Mouse (Mus musculus) embryonic facial prominence, embryonic 11.5 days (tissue): ENCODE measurements around the gene Cd200r1. TPM values are rescaled to one million over a fixed set of nuclear protein-coding genes. Genes with fewer than 3 reads are reported as not detected.

Experiments used
- ATAC-seq: fragments of 200-750 bp; cut with Nextera tagmentation; replicated peaks from 2 replicates; pipeline ENCODE4 v1.8.0; 2017; ENCODE audit warnings: low read depth; ENCODE audit not compliant: insufficient number of reproducible peaks, low FRiP score, low TSS enrichment
- DNase-seq: peaks from one replicate; pipeline ENCODE4 v3.0.0-alpha.2; 2015; ENCODE audit warnings: low spot score
- H3K27ac ChIP-seq: fragments of 300-500 bp; sonication (generic); replicated peaks from 2 replicates; pipeline ENCODE4 v1.5.1; 2014; ENCODE audit warnings: mild to moderate bottlenecking, low read depth, low read length, control low read depth
- H3K27me3 ChIP-seq: fragments of 300-500 bp; sonication (generic); 2 replicates; pipeline ENCODE4 v1.6.1; 2014; ENCODE audit warnings: mild to moderate bottlenecking, low read length, moderate library complexity, mixed read lengths; ENCODE audit not compliant: control insufficient read depth, insufficient read depth
- H3K36me3 ChIP-seq: fragments of 300-500 bp; sonication (generic); replicated peaks from 2 replicates; pipeline ENCODE4 v1.6.1; 2014; ENCODE audit warnings: low read depth, mild to moderate bottlenecking, low read length, moderate library complexity, mixed read lengths; ENCODE audit not compliant: control insufficient read depth, insufficient read depth
- H3K4me1 ChIP-seq: fragments of 300-500 bp; sonication (generic); 2 replicates; pipeline ENCODE4 v1.6.1; 2014; ENCODE audit warnings: low read length, mixed read lengths; ENCODE audit not compliant: control insufficient read depth, insufficient read depth
- H3K4me2 ChIP-seq: fragments of 300-500 bp; sonication (generic); 2 replicates; pipeline ENCODE4 v1.6.1; 2014; ENCODE audit warnings: low read depth, mild to moderate bottlenecking, control low read depth, low read length, moderate library complexity
- H3K4me3 ChIP-seq: fragments of 300-500 bp; sonication (generic); 2 replicates; pipeline ENCODE4 v1.5.1; 2014; ENCODE audit warnings: low read depth, low read length, control low read depth
- H3K9ac ChIP-seq: fragments of 300-500 bp; sonication (generic); replicated peaks from 2 replicates; pipeline ENCODE4 v1.6.1; 2014; ENCODE audit warnings: mild to moderate bottlenecking, control low read depth, low read length
- H3K9me3 ChIP-seq: fragments of 300-500 bp; sonication (generic); replicated peaks from 2 replicates; pipeline ENCODE4 v1.6.1; 2016; ENCODE audit warnings: mild to moderate bottlenecking, low read length, inconsistent platforms, mixed read lengths; ENCODE audit not compliant: control insufficient read depth
- WGBS: fragments of 180-500 bp; shearing (Covaris S2); extraction: QIAGEN DNeasy Blood & Tissue Kit; methylation state at CpG from one replicate; pipeline ENCODE4 v1.1.7; 2014; 5-methylcytosine and 5-hydroxymethylcytosine counted together
- polyA plus RNA-seq: library from polyadenylated mRNA; unstranded; fragments of >200 nt; fragmentation: Nextera tagmentation; extraction: Ambion mirVana; gene quantifications from 2 replicates; pipeline ENCODE4 v1.2.1, GENCODE M21; 2014

The Cd200r1 gene
- 0.63 and 0.95 TPM in 2 replicates for polyA plus RNA-seq

GRCm38 (mm10) chr16:44765555-44766319 lies at the start of gene Cd200r1:
TSS of gene Cd200r1 (plus strand) at chr16:44765736.
- WGBS = 79% methylated on average over 22 of the region's 22 CpGs
- Histone ChIP-seq H3K4me1 (no peaks in the 10 kb centered on the region), H3K27ac (no peak within 1 kb of the TSS), H3K4me3 (no peak within 1 kb of the TSS), H3K4me2 (no peak within 1 kb of the TSS), H3K9me3 (no peaks in the 10 kb centered on the region), H3K9ac (no peak within 1 kb of the TSS), H3K36me3 (no peaks in the 10 kb centered on the region), H3K27me3 (no peaks in the 10 kb centered on the region)
- ATAC-seq = no peak
- DNase-seq = no peak

- H3K9ac ChIP-seq = no peak overlapping the region
These were observed 49.0 kb upstream of the Cd200r1 start for GRCm38 (mm10) chr16:44716305-44717140.

GRCm38 (mm10) chr16:44717141-44717634 lies 48.3 kb upstream of the Cd200r1 start:
- no peaks in the 10 kb centered on the region for H3K27me3 ChIP-seq
- H3K4me3 ChIP-seq = no peak overlapping the region
- H3K27ac ChIP-seq = no peak overlapping the region
- no peaks in the 10 kb centered on the region for H3K9me3 ChIP-seq
- DNase-seq (no peak), ATAC-seq (peak; percentile 70; the same call in 1 of the 2 replicates)
- H3K4me2 ChIP-seq = no peak overlapping the region
- 67% methylated on average over 2 of the region's 2 CpGs for WGBS
- H3K9ac ChIP-seq = no peak overlapping the region
- no peaks in the 10 kb centered on the region for H3K36me3 ChIP-seq
- no peaks in the 10 kb centered on the region for H3K4me1 ChIP-seq

More at GRCm38 (mm10) chr16:44716305-44717140, 49.0 kb upstream of the Cd200r1 start:
- Histone ChIP-seq H3K27me3 (no peaks in the 10 kb centered on the region), H3K36me3 (no peaks in the 10 kb centered on the region), H3K4me3 (no peak overlapping the region), H3K27ac (no peak overlapping the region; the same call in 1 of the 2 replicates), H3K9me3 (no peaks in the 10 kb centered on the region), H3K4me1 (no peaks in the 10 kb centered on the region), H3K4me2 (no peak overlapping the region)
- 0 out of 2 replicates have a peak, but pooled peaks have one; percentile 34 for ATAC-seq
- DNase-seq = peak; percentile 79
- WGBS = 35% methylated on average over 10 of the region's 10 CpGs

GRCm38 (mm10) chr16:44717838-44718237 lies 47.7 kb upstream of the Cd200r1 start:
- Histone ChIP-seq H3K9ac (no peak overlapping the region), H3K4me1 (no peaks in the 10 kb centered on the region), H3K27ac (no peak overlapping the region), H3K4me2 (no peak overlapping the region), H3K4me3 (no peak overlapping the region), H3K36me3 (no peaks in the 10 kb centered on the region), H3K27me3 (no peaks in the 10 kb centered on the region), H3K9me3 (no peaks in the 10 kb centered on the region)
- no peak for ATAC-seq
- 83% methylated on average over 2 of the region's 2 CpGs for WGBS
- DNase-seq = no peak

GRCm38 (mm10) chr16:44719349-44719748 lies 46.2 kb upstream of the Cd200r1 start:
- no peak overlapping the region for H3K27ac ChIP-seq
- WGBS = 80% methylated on average over 7 of the region's 7 CpGs
- no peak overlapping the region for H3K9ac ChIP-seq
- no peaks in the 10 kb centered on the region for H3K4me1 ChIP-seq
- DNase-seq (no peak), ATAC-seq (no peak)
- no peaks in the 10 kb centered on the region for H3K27me3 ChIP-seq
- no peaks in the 10 kb centered on the region for H3K9me3 ChIP-seq
- no peak overlapping the region for H3K4me2 ChIP-seq
- no peaks in the 10 kb centered on the region for H3K36me3 ChIP-seq
- H3K4me3 ChIP-seq = no peak overlapping the region

- no peaks in the 10 kb centered on the region for H3K4me1 ChIP-seq
- no peak overlapping the region for H3K9ac ChIP-seq
- no peaks in the 10 kb centered on the region for H3K36me3 ChIP-seq
- no peak overlapping the region for H3K4me2 ChIP-seq
- H3K27ac ChIP-seq = no peak overlapping the region
- 77% methylated on average over 3 of the region's 3 CpGs for WGBS
- ATAC-seq (no peak), DNase-seq (peak; percentile 52)
- no peaks in the 10 kb centered on the region for H3K9me3 ChIP-seq
- no peaks in the 10 kb centered on the region for H3K27me3 ChIP-seq
- no peak overlapping the region for H3K4me3 ChIP-seq
These were observed 45.0 kb upstream of the Cd200r1 start for GRCm38 (mm10) chr16:44720518-44720917.

- H3K4me2 ChIP-seq = no peak overlapping the region
- DNase-seq = no peak
- no peak for ATAC-seq
- WGBS = 73% methylated on average over 2 of the region's 2 CpGs
- H3K4me1 ChIP-seq = no peaks in the 10 kb centered on the region
- H3K9me3 ChIP-seq = no peaks in the 10 kb centered on the region
- no peak overlapping the region for H3K9ac ChIP-seq
- no peak overlapping the region for H3K4me3 ChIP-seq
- no peak overlapping the region for H3K27ac ChIP-seq
- no peaks in the 10 kb centered on the region for H3K36me3 ChIP-seq
- no peaks in the 10 kb centered on the region for H3K27me3 ChIP-seq
These were observed 42.9 kb upstream of the Cd200r1 start for GRCm38 (mm10) chr16:44722666-44723065.
